Mouse (Mus musculus) heart, adult 2 months (tissue): Measurements from ENCODE around the gene Acbd7. TPM values are rescaled to one million over a fixed set of nuclear protein-coding genes. Genes with fewer than 3 reads are reported as not detected.
A peak's percentile ranks its signal among the peaks of the same experiment; 100 is the strongest.

ENCODE experiments used
- DNase-seq, 2 experiments: peaks; one replicate each; pipeline ENCODE4 v3.0.0; 2021
- H3K27ac ChIP-seq: fragments of 200-600 bp; 2 replicates; pipeline ENCODE4 v1.8.1; 2022
- H3K27me3 ChIP-seq: fragments of 200-500 bp; 2 replicates; pipeline ENCODE4 v1.6.1; 2012; ENCODE audit warnings: mild to moderate bottlenecking, low read length, inconsistent platforms, mixed read lengths; ENCODE audit not compliant: control insufficient read depth, insufficient read depth
- H3K36me3 ChIP-seq: fragments of 200-500 bp; 2 replicates; pipeline ENCODE4 v1.6.1; 2012; ENCODE audit warnings: low read length, inconsistent platforms; ENCODE audit not compliant: control insufficient read depth, insufficient read depth
- H3K4me1 ChIP-seq: fragments of 200-500 bp; 2 replicates; pipeline ENCODE4 v1.6.1; 2011; ENCODE audit warnings: low read length; ENCODE audit not compliant: control insufficient read depth, insufficient read depth
- H3K4me3 ChIP-seq: fragments of 200-600 bp; 2 replicates; pipeline ENCODE4 v1.8.1; 2022
- H3K79me2 ChIP-seq: fragments of 200-500 bp; replicated peaks from 2 replicates; pipeline ENCODE4 v1.6.1; 2012; ENCODE audit warnings: mild to moderate bottlenecking, inconsistent platforms, low read length, moderate library complexity, mixed read lengths; ENCODE audit not compliant: control insufficient read depth, insufficient read depth
- H3K9ac ChIP-seq: fragments of 200-500 bp; 2 replicates; pipeline ENCODE4 v1.6.1; 2012; ENCODE audit warnings: low read depth, mild to moderate bottlenecking, control low read depth, inconsistent platforms, low read length, mixed read lengths
- CTCF ChIP-seq: fragments of 200-600 bp; IDR thresholded peaks from 2 replicates; pipeline ENCODE4 v1.8.1; 2022; ENCODE audit warnings: antibody characterized with exemption, mild to moderate bottlenecking, moderate library complexity
- EP300 ChIP-seq: fragments of 200-500 bp; IDR thresholded peaks from 2 replicates; pipeline ENCODE4 v1.6.1; 2011; ENCODE audit warnings: low read depth, low read length, control low read depth; ENCODE audit not compliant: insufficient read depth
- POLR2A ChIP-seq: fragments of 200-500 bp; IDR thresholded peaks from 2 replicates; pipeline ENCODE4 v1.6.1; 2011; ENCODE audit warnings: mild to moderate bottlenecking, low read depth, low read length, control low read depth; ENCODE audit not compliant: insufficient read depth
- WGBS: fragments of 180-500 bp; shearing (Covaris S2); methylation state at CpG from one replicate; pipeline ENCODE4 v1.1.7; 2018; 5-methylcytosine and 5-hydroxymethylcytosine counted together
- intact Hi-C: fragments of 180-260 bp; cut with DNase I; formaldehyde crosslinking; loops from one replicate; pipeline ENCODE4 v1.15.1; 2025
- polyA plus RNA-seq: library from polyadenylated mRNA; depleted of rRNA; stranded (reverse); fragments of >200 nt; gene quantifications from 2 replicates; pipeline ENCODE4 v1.2.3, GENCODE M21; 2012
- total RNA-seq, 2 experiments: library from RNA; stranded (reverse); gene quantifications; 2 replicates each; pipeline ENCODE4 v1.2.3; 2021

Acbd7 gene
- total and polyA plus RNA-seq, 3 experiments, result 1.1 to 1.7 TPM; not detected in 1

DNA sequence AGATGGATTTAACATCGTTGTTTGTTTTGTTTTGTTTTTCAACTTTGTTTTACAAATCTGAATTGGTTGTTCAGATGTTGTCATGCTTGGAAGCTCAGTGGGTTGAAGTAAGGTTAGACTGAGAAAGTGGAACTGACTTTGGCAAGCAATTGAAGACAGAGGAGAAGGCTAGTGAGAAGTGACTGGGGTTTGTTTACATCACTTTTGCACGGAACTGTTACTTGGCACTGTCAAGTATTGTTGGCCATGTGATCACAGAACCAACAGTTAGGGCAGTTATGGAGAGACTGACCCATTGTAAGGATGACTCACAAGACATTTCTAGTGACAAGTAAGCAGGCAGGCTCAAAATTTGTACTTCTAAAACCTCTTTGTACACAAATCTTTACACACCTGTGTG, 12.8 kb upstream of the Acbd7 start:
- Histone ChIP-seq H3K27me3 (no peaks in the 10 kb centered on the region), H3K36me3 (no peaks in the 10 kb centered on the region; the same call in 1 of the 2 replicates), H3K9ac (no peak overlapping the region), H3K4me1 (no peaks in the 10 kb centered on the region), H3K27ac (no peak overlapping the region), H3K4me3 (no peak overlapping the region), H3K79me2 (no peaks in the 10 kb centered on the region)
- WGBS, result 73% methylated on average over 2 of the region's 2 CpGs
- TF ChIP-seq POLR2A (no peak), EP300 (no peak), CTCF (no peak)
- no peak for DNase-seq
- intact Hi-C loops, result no loop called here

GRCm38 (mm10) chr2:3324381-3325130, 11.4 kb upstream of the Acbd7 start:
- Histone ChIP-seq H3K9ac (no peak overlapping the region), H3K36me3 (no peaks in the 10 kb centered on the region; the same call in 1 of the 2 replicates), H3K27ac (no peak overlapping the region), H3K27me3 (no peaks in the 10 kb centered on the region), H3K4me3 (no peak overlapping the region), H3K4me1 (no peaks in the 10 kb centered on the region), H3K79me2 (no peaks in the 10 kb centered on the region)
- intact Hi-C loops, result no loop called here
- 92% methylated on average over 7 of the region's 7 CpGs for WGBS
- no peak for TF ChIP-seq POLR2A
- TF ChIP-seq EP300, result no peak
- no peak for TF ChIP-seq CTCF
- DNase-seq, result no peak

GRCm38 (mm10) chr2:3326547-3326946, 9.4 kb upstream of the Acbd7 start:
- H3K36me3 ChIP-seq, result no peaks in the 10 kb centered on the region; the same call in 1 of the 2 replicates
- no peak overlapping the region for H3K4me3 ChIP-seq
- intact Hi-C loops, result loop anchor here (2.0 kb wide), 1 partner anchor 238 kb away; no protein-coding TSS in a partner anchor
- no peak overlapping the region for H3K9ac ChIP-seq
- H3K79me2 ChIP-seq, result no peaks in the 10 kb centered on the region
- no peak for TF ChIP-seq POLR2A
- no peak for TF ChIP-seq EP300
- no peak for TF ChIP-seq CTCF
- WGBS, result 49% methylated on average over 1 of the region's 1 CpGs
- no peak overlapping the region for H3K27ac ChIP-seq
- H3K27me3 ChIP-seq, result no peaks in the 10 kb centered on the region
- H3K4me1 ChIP-seq, result no peaks in the 10 kb centered on the region
- no peak for DNase-seq

GRCm38 (mm10) chr2:3327351-3327750, 8.6 kb upstream of the Acbd7 start:
- H3K36me3 ChIP-seq, result no peaks in the 10 kb centered on the region; the same call in none of the 2 replicates
- no peak overlapping the region for H3K9ac ChIP-seq
- peak; percentile 51 to 60 for DNase-seq
- H3K4me1 ChIP-seq, result no peaks in the 10 kb centered on the region
- intact Hi-C loops, result loop anchor here (2.0 kb wide), 1 partner anchor 239 kb away; no protein-coding TSS in a partner anchor
- no peak overlapping the region for H3K27ac ChIP-seq
- no peaks in the 10 kb centered on the region for H3K27me3 ChIP-seq
- TF ChIP-seq POLR2A, result no peak
- TF ChIP-seq CTCF, result peak; percentile 86
- H3K4me3 ChIP-seq, result no peak overlapping the region
- WGBS, result 28% methylated on average over 1 of the region's 1 CpGs
- no peaks in the 10 kb centered on the region for H3K79me2 ChIP-seq

GRCm38 (mm10) chr2:3331071-3331703, 4.8 kb upstream of the Acbd7 start:
- Histone ChIP-seq H3K27me3 (no peaks in the 10 kb centered on the region), H3K36me3 (no peaks in the 10 kb centered on the region; the same call in 1 of the 2 replicates), H3K79me2 (no peaks in the 10 kb centered on the region), H3K4me1 (peaks cover 2% of the 10 kb centered on the region; the same call in 1 of the 2 replicates), H3K9ac (no peak overlapping the region), H3K4me3 (no peak overlapping the region), H3K27ac (no peak overlapping the region)
- TF ChIP-seq POLR2A, result no peak
- no peak for TF ChIP-seq CTCF
- TF ChIP-seq EP300, result no peak
- no peak for DNase-seq
- intact Hi-C loops, result loop anchor here (5.0 kb wide), 3 partner anchors 91 to 214 kb away; partner anchors contain the start of genes Dclre1c and Meig1
- 64% methylated on average over 5 of the region's 5 CpGs for WGBS

GRCm38 (mm10) chr2:3332056-3332455, 3.9 kb upstream of the Acbd7 start:
- TF ChIP-seq EP300 (no peak), POLR2A (no peak), CTCF (no peak)
- Histone ChIP-seq H3K27me3 (no peaks in the 10 kb centered on the region), H3K36me3 (no peaks in the 10 kb centered on the region; the same call in 1 of the 2 replicates), H3K4me1 (peaks cover 2% of the 10 kb centered on the region; the same call in 1 of the 2 replicates), H3K27ac (peak overlapping the region; percentile 75), H3K79me2 (no peaks in the 10 kb centered on the region), H3K4me3 (peak overlapping the region; percentile 72), H3K9ac (peak overlapping the region; percentile 78)
- WGBS, result under 1% methylated on average over 21 of the region's 21 CpGs
- DNase-seq, result no peak
- intact Hi-C loops, result loop anchor here (1.0 to 5.0 kb wide), 4 partner anchors 47 to 215 kb away; partner anchors contain the start of genes Dclre1c and Meig1
